Mouse (Mus musculus) hindbrain, embryonic 11.5 days (tissue): ENCODE data around the gene Gas7. TPM values are rescaled to one million over a fixed set of nuclear protein-coding genes. Genes with fewer than 3 reads are reported as not detected.
A peak's percentile ranks its signal among the peaks of the same experiment; 100 is the strongest.

Source experiments
- ATAC-seq: fragments of 200-750 bp; cut with Nextera tagmentation; 2 replicates; pipeline ENCODE4 v1.8.0; 2017; ENCODE audit warnings: mild to moderate bottlenecking, moderate TSS enrichment, moderate library complexity; ENCODE audit not compliant: low FRiP score
- DNase-seq: peaks from one replicate; pipeline ENCODE4 v3.0.0-alpha.2; 2015; ENCODE audit warnings: low spot score
- H3K27ac ChIP-seq: fragments of 300-500 bp; sonication (generic); 2 replicates; pipeline ENCODE4 v1.5.1; 2014; ENCODE audit warnings: mild to moderate bottlenecking, low read depth, low read length
- H3K27me3 ChIP-seq: fragments of 300-500 bp; sonication (generic); 2 replicates; pipeline ENCODE4 v1.6.1; 2014; ENCODE audit warnings: mild to moderate bottlenecking, low read length, moderate library complexity, mixed read lengths; ENCODE audit not compliant: control insufficient read depth, insufficient read depth
- H3K36me3 ChIP-seq: fragments of 300-500 bp; sonication (generic); 2 replicates; pipeline ENCODE4 v1.6.1; 2014; ENCODE audit warnings: mild to moderate bottlenecking, low read length, moderate library complexity, mixed read lengths; ENCODE audit not compliant: control insufficient read depth, insufficient read depth
- H3K4me1 ChIP-seq: fragments of 300-500 bp; sonication (generic); replicated peaks from 2 replicates; pipeline ENCODE4 v1.6.1; 2014; ENCODE audit warnings: low read length, mixed read lengths; ENCODE audit not compliant: control insufficient read depth, insufficient read depth
- H3K4me2 ChIP-seq: fragments of 300-500 bp; sonication (generic); replicated peaks from 2 replicates; pipeline ENCODE4 v1.6.1; 2014; ENCODE audit warnings: mild to moderate bottlenecking, low read depth, low read length
- H3K4me3 ChIP-seq: fragments of 300-500 bp; sonication (generic); 2 replicates; pipeline ENCODE4 v1.5.1; 2014; ENCODE audit warnings: low read depth, low read length
- H3K9ac ChIP-seq: fragments of 300-500 bp; sonication (generic); 2 replicates; pipeline ENCODE4 v1.6.1; 2014; ENCODE audit warnings: low read depth, low read length
- H3K9me3 ChIP-seq: fragments of 300-500 bp; sonication (generic); 2 replicates; pipeline ENCODE4 v1.6.1; 2016; ENCODE audit warnings: low read length; ENCODE audit not compliant: control insufficient read depth
- WGBS: fragments of 180-500 bp; shearing (Covaris S2); extraction: QIAGEN DNeasy Blood & Tissue Kit; methylation state at CpG from one replicate; pipeline ENCODE4 v1.1.7; 2014; 5-methylcytosine and 5-hydroxymethylcytosine counted together
- polyA plus RNA-seq: library from polyadenylated mRNA; unstranded; fragments of >200 nt; fragmentation: Nextera tagmentation; extraction: Ambion mirVana; gene quantifications from 2 replicates; pipeline ENCODE4 v1.2.1, GENCODE M21; 2014

The Gas7 gene
- polyA plus RNA-seq, 1 experiment from 2014 or later, result 4.2 TPM

GRCm38 (mm10) chr11:67445058-67445825, 10.0 kb upstream of the Gas7 start:
- Histone ChIP-seq H3K4me3 (no peak overlapping the region), H3K9ac (no peak overlapping the region), H3K27me3 (no peaks in the 10 kb centered on the region), H3K4me1 (no peaks in the 10 kb centered on the region), H3K9me3 (no peaks in the 10 kb centered on the region), H3K27ac (no peak overlapping the region), H3K36me3 (no peaks in the 10 kb centered on the region), H3K4me2 (no peak overlapping the region)
- ATAC-seq (no peak), DNase-seq (no peak)
- WGBS, result 68% methylated on average over 14 of the region's 14 CpGs

- H3K4me1 ChIP-seq, result no peaks in the 10 kb centered on the region
- H3K9me3 ChIP-seq, result no peaks in the 10 kb centered on the region
- ATAC-seq, result no peak
- H3K9ac ChIP-seq, result no peak overlapping the region
- H3K4me3 ChIP-seq, result no peak overlapping the region
- H3K4me2 ChIP-seq, result no peak overlapping the region
- 85% methylated on average over 5 of the region's 5 CpGs for WGBS
- H3K27me3 ChIP-seq, result peaks cover 10% of the 10 kb centered on the region; the same call in 1 of the 2 replicates
- no peaks in the 10 kb centered on the region for H3K36me3 ChIP-seq
- no peak for DNase-seq
- H3K27ac ChIP-seq, result no peak overlapping the region
These were observed 3.7 kb upstream of the Gas7 start for GRCm38 (mm10) chr11:67451525-67451924.

DNA sequence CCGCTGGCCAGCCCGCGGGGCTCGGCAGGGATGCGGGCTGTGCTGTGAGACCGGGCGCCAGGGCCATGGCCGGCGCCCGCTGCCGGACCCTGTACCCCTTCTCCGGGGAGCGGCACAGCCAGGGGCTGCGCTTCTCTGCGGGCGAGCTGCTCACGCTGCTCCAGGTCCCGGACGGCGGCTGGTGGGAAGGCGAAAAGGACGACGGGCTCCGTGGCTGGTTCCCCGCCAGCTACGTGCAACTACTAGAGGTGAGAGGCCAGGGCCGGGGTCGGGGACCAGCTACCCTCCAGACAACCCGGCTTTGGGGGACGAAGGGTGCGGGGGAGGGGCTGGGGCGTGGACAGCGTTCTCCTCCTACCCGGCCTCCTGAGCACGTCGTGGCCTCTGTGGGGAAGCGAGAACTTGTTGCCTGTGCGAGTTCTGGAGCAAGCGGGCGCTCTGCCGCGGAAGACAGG, 317 bp downstream of the Gas7 start:
- H3K9ac ChIP-seq, result peak overlapping the region; percentile 63
- no peaks in the 10 kb centered on the region for H3K4me1 ChIP-seq
- DNase-seq (peak; percentile 53), ATAC-seq (peak; percentile 70)
- H3K4me2 ChIP-seq, result peak overlapping the region; percentile 100
- H3K4me3 ChIP-seq, result peak overlapping the region; percentile 74
- H3K27ac ChIP-seq, result no peak overlapping the region
- WGBS, result 0% methylated on average over 34 of the region's 42 CpGs
- no peaks in the 10 kb centered on the region for H3K36me3 ChIP-seq
- H3K27me3 ChIP-seq, result peaks cover 13% of the 10 kb centered on the region; the same call in 1 of the 2 replicates
- H3K9me3 ChIP-seq, result no peaks in the 10 kb centered on the region

DNA sequence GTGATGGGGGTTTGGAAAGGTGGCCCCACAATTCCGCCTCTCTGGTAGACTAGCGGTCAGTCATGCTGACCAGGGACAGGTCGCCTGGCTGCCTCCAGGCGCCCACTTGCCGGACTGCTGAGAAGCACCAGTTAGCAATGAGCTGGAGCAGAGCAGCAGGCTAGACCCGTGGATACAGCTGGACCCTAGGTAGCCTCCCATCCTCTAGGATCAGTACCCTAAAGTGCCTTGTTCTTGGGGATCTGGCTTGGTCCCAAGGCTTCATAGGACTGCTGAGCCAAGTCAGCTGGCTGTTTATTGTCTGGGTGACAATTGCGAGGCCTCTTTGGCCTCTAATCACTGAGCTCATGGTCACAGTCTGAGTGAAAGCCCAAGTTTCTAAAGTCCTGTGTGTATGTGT, 792 bp downstream of the Gas7 start:
- Histone ChIP-seq H3K4me2 (peak overlapping the region; percentile 100), H3K9me3 (no peaks in the 10 kb centered on the region), H3K27ac (no peak overlapping the region), H3K4me3 (peak overlapping the region; percentile 74), H3K4me1 (no peaks in the 10 kb centered on the region), H3K27me3 (peaks cover 13% of the 10 kb centered on the region; the same call in 1 of the 2 replicates), H3K36me3 (no peaks in the 10 kb centered on the region), H3K9ac (no peak overlapping the region)
- WGBS, result 17% methylated on average over 7 of the region's 7 CpGs
- DNase-seq (no peak), ATAC-seq (peak; percentile 33)

- Histone ChIP-seq H3K9ac (no peak overlapping the region), H3K4me1 (no peaks in the 10 kb centered on the region), H3K9me3 (no peaks in the 10 kb centered on the region), H3K4me3 (no peak overlapping the region), H3K27ac (no peak overlapping the region), H3K4me2 (no peak overlapping the region), H3K27me3 (peaks cover 13% of the 10 kb centered on the region; the same call in 1 of the 2 replicates), H3K36me3 (no peaks in the 10 kb centered on the region)
- ATAC-seq (no peak), DNase-seq (peak; percentile 33)
- 26% methylated on average over 2 of the region's 2 CpGs for WGBS
These were observed 2.9 kb downstream of the Gas7 start for GRCm38 (mm10) chr11:67458171-67458570.

GRCm38 (mm10) chr11:67467132-67467531, 11.9 kb downstream of the Gas7 start:
- DNase-seq (no peak), ATAC-seq (no peak)
- 71% methylated on average over 4 of the region's 4 CpGs for WGBS
- Histone ChIP-seq H3K27ac (no peak overlapping the region), H3K4me2 (no peak overlapping the region), H3K4me3 (no peak overlapping the region), H3K9me3 (no peaks in the 10 kb centered on the region), H3K9ac (no peak overlapping the region), H3K27me3 (no peaks in the 10 kb centered on the region), H3K36me3 (no peaks in the 10 kb centered on the region), H3K4me1 (no peaks in the 10 kb centered on the region)

- no peaks in the 10 kb centered on the region for H3K4me1 ChIP-seq
- no peaks in the 10 kb centered on the region for H3K27me3 ChIP-seq
- H3K4me2 ChIP-seq, result no peak overlapping the region
- no peak overlapping the region for H3K9ac ChIP-seq
- no peak overlapping the region for H3K4me3 ChIP-seq
- H3K9me3 ChIP-seq, result no peaks in the 10 kb centered on the region
- ATAC-seq (no peak), DNase-seq (no peak)
- no peaks in the 10 kb centered on the region for H3K36me3 ChIP-seq
- H3K27ac ChIP-seq, result no peak overlapping the region
- 76% methylated on average over 7 of the region's 7 CpGs for WGBS
These were observed 13.6 kb downstream of the Gas7 start for GRCm38 (mm10) chr11:67468846-67469245.

- WGBS, result 64% methylated on average over 5 of the region's 5 CpGs
- no peak overlapping the region for H3K27ac ChIP-seq
- H3K9ac ChIP-seq, result no peak overlapping the region
- H3K4me3 ChIP-seq, result no peak overlapping the region
- no peak overlapping the region for H3K4me2 ChIP-seq
- no peaks in the 10 kb centered on the region for H3K4me1 ChIP-seq
- no peak for DNase-seq
- H3K27me3 ChIP-seq, result no peaks in the 10 kb centered on the region
- no peaks in the 10 kb centered on the region for H3K9me3 ChIP-seq
- H3K36me3 ChIP-seq, result no peaks in the 10 kb centered on the region
- no peak for ATAC-seq
These were observed 19.4 kb downstream of the Gas7 start for GRCm38 (mm10) chr11:67474590-67474989.

DNA sequence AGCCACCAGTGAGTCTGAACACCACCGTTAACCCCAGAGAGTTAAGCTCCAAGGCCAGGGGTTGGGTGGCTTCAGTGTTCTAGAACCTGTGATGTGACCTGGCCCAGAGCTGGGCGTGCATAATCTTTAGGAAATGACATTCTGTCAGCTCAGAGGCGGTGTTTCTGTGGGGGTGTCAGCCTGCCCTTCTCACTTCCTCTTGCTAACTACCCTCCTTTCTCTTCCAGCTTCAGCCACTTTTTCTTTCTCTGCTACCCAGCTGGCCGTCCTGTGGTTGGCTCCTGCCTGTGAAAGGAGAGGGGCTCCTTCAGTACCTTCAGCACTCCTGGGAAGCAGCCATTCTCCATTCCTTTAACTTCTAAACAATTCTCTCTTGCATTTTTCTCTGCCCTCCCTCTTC, 24.3 kb downstream of the Gas7 start:
- H3K36me3 ChIP-seq, result no peaks in the 10 kb centered on the region
- ATAC-seq (no peak), DNase-seq (no peak)
- H3K9me3 ChIP-seq, result no peaks in the 10 kb centered on the region
- no peak overlapping the region for H3K9ac ChIP-seq
- no peaks in the 10 kb centered on the region for H3K27me3 ChIP-seq
- H3K4me1 ChIP-seq, result no peaks in the 10 kb centered on the region
- H3K4me2 ChIP-seq, result no peak overlapping the region
- H3K27ac ChIP-seq, result no peak overlapping the region
- WGBS, result 51% methylated on average over 4 of the region's 4 CpGs
- H3K4me3 ChIP-seq, result no peak overlapping the region
